Mouse (Mus musculus) G1E (cell line): Measurements from ENCODE around the gene Map4k4. TPM values are rescaled to one million over a fixed set of nuclear protein-coding genes. Genes with fewer than 3 reads are reported as not detected.

Experiments
- ATAC-seq: 2 replicates; pipeline ENCODE4 v1.8.0; 2016; ENCODE audit warnings: mild to moderate bottlenecking; ENCODE audit not compliant: insufficient number of reproducible peaks, poor library complexity, low FRiP score, severe bottlenecking; ENCODE audit errors: extremely low read depth
- DNase-seq: peaks from one replicate; pipeline ENCODE4 v3.0.0; 2012; ENCODE audit warnings: low spot score
- H3K27me3 ChIP-seq: 2 replicates; pipeline ENCODE4 v1.6.1; 2012; ENCODE audit warnings: mild to moderate bottlenecking, low read length, inconsistent platforms; ENCODE audit not compliant: insufficient read depth
- H3K36me3 ChIP-seq: replicated peaks from 2 replicates; pipeline ENCODE3; 2012; ENCODE audit warnings: mild to moderate bottlenecking, inconsistent platforms
- H3K4me1 ChIP-seq: 2 replicates; pipeline ENCODE4 v1.6.1; 2012; ENCODE audit warnings: low read depth, low read length, inconsistent platforms, mixed read lengths; ENCODE audit not compliant: insufficient read depth
- H3K4me3 ChIP-seq: 2 replicates; pipeline ENCODE4 v1.5.1; 2012; ENCODE audit warnings: low read depth, mild to moderate bottlenecking, inconsistent platforms, low read length, moderate library complexity, mixed read lengths
- H3K9me3 ChIP-seq: replicated peaks from 2 replicates; pipeline ENCODE4 v1.6.1; 2012; ENCODE audit warnings: inconsistent platforms
- CTCF ChIP-seq: IDR thresholded peaks from 2 replicates; pipeline ENCODE4 v1.5.1; 2012; ENCODE audit warnings: low read depth, low read length, inconsistent platforms, mixed read lengths
- GATA1 ChIP-seq: IDR thresholded peaks from 2 replicates; pipeline ENCODE4 v1.6.1; 2012; ENCODE audit warnings: borderline replicate concordance, low read length, inconsistent platforms, mixed read lengths
- GATA2 ChIP-seq: IDR thresholded peaks from 2 replicates; pipeline ENCODE4 v1.6.1; 2012; ENCODE audit warnings: low read depth, low read length, inconsistent platforms, borderline replicate concordance
- POLR2AphosphoS5 ChIP-seq: IDR thresholded peaks from 2 replicates; pipeline ENCODE4 v1.6.1; 2012; ENCODE audit warnings: low read depth, low read length, inconsistent platforms; ENCODE audit not compliant: insufficient replicate concordance
- TAL1 ChIP-seq: conservative IDR thresholded peaks from 2 replicates; pipeline ENCODE4 v1.6.1; 2012; ENCODE audit warnings: low read depth, low read length, inconsistent platforms, mixed read lengths
- polyA plus RNA-seq: library from polyadenylated mRNA; stranded (reverse); fragments of >175 nt; gene quantifications from 2 replicates; pipeline ENCODE4 v1.2.3, GENCODE M21; 2012
- total RNA-seq, 2 experiments: library from RNA; stranded (forward) in 1 of 2; stranded (reverse) in 1 of 2; fragments of 200-1000 nt in 1 of 2; fragments of >200 nt in 1 of 2; fragmentation: Nextera tagmentation in 1 of 2; gene quantifications; 2 replicates each; pipeline ENCODE4 v1.2.3; 2014 to 2017

Gene Map4k4
- total and polyA plus RNA-seq, 3 experiments, result 0.01 to 0.93 TPM; not detected in 1

DNA sequence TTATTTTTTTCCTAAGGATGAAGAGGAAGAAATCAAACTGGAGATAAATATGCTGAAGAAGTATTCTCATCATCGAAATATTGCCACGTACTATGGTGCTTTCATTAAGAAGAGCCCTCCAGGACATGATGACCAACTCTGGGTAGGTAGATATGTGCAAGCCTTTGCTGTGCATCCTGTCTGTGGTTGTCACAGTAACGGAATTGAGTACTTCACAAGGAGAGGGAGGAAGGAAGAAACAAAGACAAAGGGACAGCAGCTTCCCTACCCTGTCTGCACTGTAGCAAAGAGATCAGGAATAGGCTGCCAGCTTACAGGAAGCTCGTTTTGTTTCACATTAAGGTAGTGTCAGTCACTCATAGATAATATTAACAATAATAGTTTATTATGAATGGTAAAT lies 73.2 kb downstream of the Map4k4 start:
- DNase-seq (no peak), ATAC-seq (no peak)
- Histone ChIP-seq H3K36me3 (no peaks in the 10 kb centered on the region), H3K4me1 (peaks cover 4% of the 10 kb centered on the region), H3K9me3 (no peaks in the 10 kb centered on the region), H3K27me3 (peaks cover 7% of the 10 kb centered on the region), H3K4me3 (no peak overlapping the region)
- no peak for TF ChIP-seq CTCF
- no peak for TF ChIP-seq GATA1
- no peak for TF ChIP-seq GATA2
- TF ChIP-seq POLR2AphosphoS5, result no peak
- no peak for TF ChIP-seq TAL1

- no peaks in the 10 kb centered on the region for H3K36me3 ChIP-seq
These were observed 74.3 kb downstream of the Map4k4 start for GRCm38 (mm10) chr1:39975005-39975404.

GRCm38 (mm10) chr1:39976107-39976506 lies 75.4 kb downstream of the Map4k4 start:
- no peak for ATAC-seq
- H3K4me1 ChIP-seq, result peaks cover 2% of the 10 kb centered on the region; the same call in 1 of the 2 replicates
- DNase-seq, result no peak

More at GRCm38 (mm10) chr1:39975005-39975404, 74.3 kb downstream of the Map4k4 start:
- ATAC-seq (no peak), DNase-seq (no peak)
- no peak overlapping the region for H3K4me3 ChIP-seq
- H3K9me3 ChIP-seq, result no peaks in the 10 kb centered on the region
- H3K27me3 ChIP-seq, result peaks cover 7% of the 10 kb centered on the region
- no peak for TF ChIP-seq POLR2AphosphoS5
- TF ChIP-seq GATA2, result no peak
- no peak for TF ChIP-seq TAL1
- no peak for TF ChIP-seq GATA1
- TF ChIP-seq CTCF, result no peak
- peaks cover 2% of the 10 kb centered on the region; the same call in 1 of the 2 replicates for H3K4me1 ChIP-seq

DNA sequence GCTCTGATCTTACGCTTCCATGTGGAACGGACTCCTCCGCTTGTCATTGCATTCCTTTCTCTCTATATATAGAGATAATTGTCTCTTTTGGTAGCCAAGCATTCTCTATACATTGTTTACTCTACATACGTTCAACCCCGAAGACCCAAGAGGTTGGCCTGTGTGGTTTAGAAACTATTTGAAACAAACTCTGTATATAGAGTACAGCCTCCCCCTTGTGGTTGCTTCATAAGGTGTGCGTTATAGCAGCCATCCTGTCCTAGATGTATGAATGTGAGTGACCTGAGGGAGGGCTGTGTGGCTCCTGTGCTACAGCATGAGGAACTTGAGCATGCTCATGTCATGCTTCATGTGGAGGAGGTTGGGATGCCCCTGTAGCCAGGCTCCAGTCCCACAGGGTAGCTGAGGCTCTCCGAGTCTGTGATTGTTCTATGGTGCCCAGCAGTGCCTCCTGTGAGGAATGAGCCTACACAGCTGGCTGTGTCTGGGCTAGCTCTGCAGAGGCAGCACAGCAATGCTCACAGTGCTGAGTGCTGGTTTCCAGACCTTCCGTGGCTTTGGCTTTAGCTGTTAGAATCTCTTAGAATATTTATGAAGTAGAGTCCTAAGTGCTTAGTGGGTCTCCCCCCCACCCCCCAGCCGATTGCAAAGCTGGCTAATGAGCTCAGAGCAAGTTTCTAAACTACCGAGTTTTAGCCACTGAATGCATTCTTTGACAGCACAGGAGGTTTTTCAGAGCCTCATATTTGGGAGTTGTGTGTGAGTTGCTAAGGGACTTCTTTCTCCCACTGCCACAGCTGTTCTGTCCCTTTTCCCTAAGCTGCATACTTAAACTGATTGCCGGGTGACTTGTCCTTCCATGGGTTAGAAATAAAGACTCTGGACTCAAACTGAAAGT lies 76.4 kb downstream of the Map4k4 start:
- Histone ChIP-seq H3K4me1 (peaks cover 2% of the 10 kb centered on the region; the same call in 1 of the 2 replicates), H3K36me3 (no peaks in the 10 kb centered on the region), H3K4me3 (no peak overlapping the region), H3K27me3 (peaks cover 7% of the 10 kb centered on the region), H3K9me3 (no peaks in the 10 kb centered on the region)
- no peak for ATAC-seq
- TF ChIP-seq GATA2 (no peak), POLR2AphosphoS5 (no peak), CTCF (no peak), GATA1 (no peak), TAL1 (no peak)
- DNase-seq, result no peak

More at GRCm38 (mm10) chr1:39976107-39976506, 75.4 kb downstream of the Map4k4 start:
- no peak for TF ChIP-seq POLR2AphosphoS5
- Histone ChIP-seq H3K4me3 (no peak overlapping the region), H3K36me3 (no peaks in the 10 kb centered on the region), H3K27me3 (peaks cover 7% of the 10 kb centered on the region), H3K9me3 (no peaks in the 10 kb centered on the region)

DNA sequence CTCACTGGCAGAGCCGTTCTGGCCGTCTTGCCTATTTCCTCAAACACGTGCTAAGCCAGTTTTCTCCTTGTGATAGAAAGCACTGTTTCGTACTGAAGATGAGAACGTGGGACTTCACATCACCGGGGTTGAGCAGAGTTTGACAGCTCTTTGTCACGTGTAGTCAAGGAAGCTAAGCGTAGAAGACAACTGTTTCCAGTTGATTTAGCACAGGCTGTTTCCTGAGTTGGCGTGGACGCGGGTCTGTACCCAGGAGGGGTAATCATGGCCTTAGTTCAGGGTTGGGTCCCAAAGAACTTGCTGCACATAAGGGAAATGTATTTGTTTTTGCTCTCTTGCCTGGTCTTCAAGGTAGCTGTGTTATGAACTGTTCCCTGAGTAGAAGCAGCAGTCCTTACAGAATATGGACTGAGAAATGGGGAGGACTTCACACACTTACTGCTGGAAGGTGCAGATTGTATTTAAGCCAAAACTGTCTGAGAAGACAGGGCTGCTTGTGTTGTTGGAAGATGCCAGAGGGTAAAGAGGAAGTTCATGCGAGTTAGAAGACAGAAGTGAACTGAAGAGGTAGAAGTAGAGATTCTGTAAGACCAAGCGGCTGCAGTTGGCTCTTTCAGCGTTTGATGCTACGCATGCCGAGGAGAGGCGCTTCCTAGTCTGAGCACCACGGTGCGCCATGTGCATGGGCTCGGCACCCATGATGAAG lies 78.2 kb downstream of the Map4k4 start:
- H3K27me3 ChIP-seq, result peaks cover 7% of the 10 kb centered on the region
- TF ChIP-seq TAL1 (no peak), GATA2 (no peak), POLR2AphosphoS5 (no peak), GATA1 (no peak), CTCF (no peak)
- no peaks in the 10 kb centered on the region for H3K9me3 ChIP-seq
- ATAC-seq (no peak), DNase-seq (no peak)
- peaks cover 2% of the 10 kb centered on the region; the same call in 1 of the 2 replicates for H3K4me1 ChIP-seq
- no peak overlapping the region for H3K4me3 ChIP-seq
- H3K36me3 ChIP-seq, result no peaks in the 10 kb centered on the region
